Mouse (Mus musculus) embryonic facial prominence, embryonic 13.5 days (tissue): ENCODE measurements at regions not wholly inside any gene's neighbourhood (a gene's known extent, or its start where the extent isn't known, plus 50 kb on each side); places are given as distances from the start of the nearest gene placed in this dataset.

ENCODE experiments used
- ATAC-seq: fragments of 200-750 bp; cut with Nextera tagmentation; 2 replicates; pipeline ENCODE4 v1.8.0; 2017; ENCODE audit warnings: low read depth; ENCODE audit not compliant: insufficient number of reproducible peaks, insufficient read depth, low FRiP score, low TSS enrichment
- H3K27ac ChIP-seq: fragments of 300-500 bp; sonication (generic); 2 replicates; pipeline ENCODE4 v1.5.1; 2015; ENCODE audit warnings: moderate library complexity, mild to moderate bottlenecking, inconsistent platforms
- H3K27me3 ChIP-seq: fragments of 300-500 bp; sonication (generic); 2 replicates; pipeline ENCODE4 v1.6.1; 2015; ENCODE audit warnings: mild to moderate bottlenecking, inconsistent platforms
- H3K36me3 ChIP-seq: fragments of 300-500 bp; sonication (generic); 2 replicates; pipeline ENCODE4 v1.6.1; 2015; ENCODE audit warnings: mild to moderate bottlenecking, inconsistent platforms
- H3K4me1 ChIP-seq: fragments of 300-500 bp; sonication (generic); 2 replicates; pipeline ENCODE4 v1.6.1; 2015; ENCODE audit warnings: inconsistent platforms
- H3K4me2 ChIP-seq: fragments of 300-500 bp; sonication (generic); 2 replicates; pipeline ENCODE4 v1.6.1; 2015; ENCODE audit warnings: moderate library complexity, mild to moderate bottlenecking, inconsistent platforms
- H3K4me3 ChIP-seq: fragments of 300-500 bp; sonication (generic); 2 replicates; pipeline ENCODE4 v1.5.1; 2015; ENCODE audit warnings: mild to moderate bottlenecking, inconsistent platforms
- H3K9ac ChIP-seq: fragments of 300-500 bp; sonication (generic); 2 replicates; pipeline ENCODE4 v1.6.1; 2015; ENCODE audit warnings: mild to moderate bottlenecking, inconsistent platforms
- H3K9me3 ChIP-seq: fragments of 300-500 bp; sonication (generic); 2 replicates; pipeline ENCODE4 v1.6.1; 2016; ENCODE audit warnings: inconsistent platforms
- WGBS: fragments of 180-500 bp; shearing (Covaris S2); methylation state at CpG from one replicate; pipeline ENCODE4 v1.1.7; 2015; ENCODE audit warnings: mixed read lengths; 5-methylcytosine and 5-hydroxymethylcytosine counted together

GRCm38 (mm10) chr11:111683909-111684308, 617.9 kb downstream of the Kcnj2 start:
- H3K36me3 ChIP-seq = no peaks in the 10 kb centered on the region
- peaks cover 5% of the 10 kb centered on the region; the same call in 1 of the 2 replicates for H3K4me1 ChIP-seq
- no peak overlapping the region for H3K27ac ChIP-seq
- no peak overlapping the region for H3K4me2 ChIP-seq
- H3K27me3 ChIP-seq = no peaks in the 10 kb centered on the region
- H3K9ac ChIP-seq = no peak overlapping the region
- H3K4me3 ChIP-seq = no peak overlapping the region
- no peaks in the 10 kb centered on the region for H3K9me3 ChIP-seq
- ATAC-seq = no peak
- 86% methylated on average over 4 of the region's 4 CpGs for WGBS

GRCm38 (mm10) chr11:111687769-111688168, 621.8 kb downstream of the Kcnj2 start:
- ATAC-seq = no peak
- peaks cover 5% of the 10 kb centered on the region; the same call in 1 of the 2 replicates for H3K4me1 ChIP-seq
- no peak overlapping the region for H3K4me2 ChIP-seq
- H3K27ac ChIP-seq = no peak overlapping the region
- 55% methylated on average over 3 of the region's 3 CpGs for WGBS
- H3K9ac ChIP-seq = no peak overlapping the region
- no peaks in the 10 kb centered on the region for H3K36me3 ChIP-seq
- no peak overlapping the region for H3K4me3 ChIP-seq
- H3K9me3 ChIP-seq = no peaks in the 10 kb centered on the region
- no peaks in the 10 kb centered on the region for H3K27me3 ChIP-seq

- no peak overlapping the region for H3K27ac ChIP-seq
- no peaks in the 10 kb centered on the region for H3K36me3 ChIP-seq
- H3K27me3 ChIP-seq = no peaks in the 10 kb centered on the region
- no peak overlapping the region for H3K4me3 ChIP-seq
- WGBS = 61% methylated on average over 6 of the region's 6 CpGs
- ATAC-seq = no peak
- no peak overlapping the region for H3K4me2 ChIP-seq
- H3K9me3 ChIP-seq = no peaks in the 10 kb centered on the region
- no peak overlapping the region for H3K9ac ChIP-seq
- H3K4me1 ChIP-seq = peaks cover 5% of the 10 kb centered on the region; the same call in 1 of the 2 replicates
Observed at GRCm38 (mm10) chr11:111688186-111688860, 622.4 kb downstream of the Kcnj2 start.

- no peaks in the 10 kb centered on the region for H3K27me3 ChIP-seq
- no peak overlapping the region for H3K4me2 ChIP-seq
- no peak overlapping the region for H3K4me3 ChIP-seq
- H3K9me3 ChIP-seq = no peaks in the 10 kb centered on the region
- ATAC-seq = no peak
- H3K4me1 ChIP-seq = peaks cover 5% of the 10 kb centered on the region; the same call in 1 of the 2 replicates
- no peak overlapping the region for H3K27ac ChIP-seq
- H3K9ac ChIP-seq = no peak overlapping the region
- WGBS = 79% methylated on average over 2 of the region's 2 CpGs
- no peaks in the 10 kb centered on the region for H3K36me3 ChIP-seq
Observed at GRCm38 (mm10) chr11:111689899-111690298, 623.9 kb downstream of the Kcnj2 start.

GRCm38 (mm10) chr11:111691512-111691911, 625.5 kb downstream of the Kcnj2 start:
- Histone ChIP-seq H3K27me3 (no peaks in the 10 kb centered on the region), H3K9me3 (no peaks in the 10 kb centered on the region), H3K4me2 (no peak overlapping the region), H3K36me3 (no peaks in the 10 kb centered on the region), H3K27ac (no peak overlapping the region), H3K4me3 (no peak overlapping the region), H3K9ac (no peak overlapping the region), H3K4me1 (peaks cover 5% of the 10 kb centered on the region; the same call in 1 of the 2 replicates)
- 95% methylated on average over 2 of the region's 2 CpGs for WGBS
- no peak for ATAC-seq

GRCm38 (mm10) chr11:111696668-111697067, 630.7 kb downstream of the Kcnj2 start:
- 70% methylated on average over 2 of the region's 2 CpGs for WGBS
- Histone ChIP-seq H3K9ac (no peak overlapping the region), H3K9me3 (no peaks in the 10 kb centered on the region), H3K36me3 (no peaks in the 10 kb centered on the region), H3K27ac (no peak overlapping the region), H3K4me1 (no peaks in the 10 kb centered on the region), H3K4me2 (no peak overlapping the region), H3K4me3 (no peak overlapping the region), H3K27me3 (no peaks in the 10 kb centered on the region)
- no peak for ATAC-seq

- ATAC-seq = no peak
- H3K4me1 ChIP-seq = no peaks in the 10 kb centered on the region
- H3K9ac ChIP-seq = no peak overlapping the region
- H3K4me2 ChIP-seq = no peak overlapping the region
- 87% methylated on average over 3 of the region's 3 CpGs for WGBS
- H3K9me3 ChIP-seq = no peaks in the 10 kb centered on the region
- H3K4me3 ChIP-seq = no peak overlapping the region
- H3K36me3 ChIP-seq = no peaks in the 10 kb centered on the region
- no peaks in the 10 kb centered on the region for H3K27me3 ChIP-seq
- H3K27ac ChIP-seq = no peak overlapping the region
Observed at GRCm38 (mm10) chr11:111699862-111700261, 633.9 kb downstream of the Kcnj2 start.

- 68% methylated on average over 4 of the region's 4 CpGs for WGBS
Observed at GRCm38 (mm10) chr11:111706882-111707281, 640.9 kb downstream of the Kcnj2 start.

GRCm38 (mm10) chr11:111715401-111715800, 649.4 kb downstream of the Kcnj2 start:
- no peak overlapping the region for H3K4me3 ChIP-seq
- WGBS = 92% methylated on average over 5 of the region's 5 CpGs
- H3K36me3 ChIP-seq = no peaks in the 10 kb centered on the region
- H3K4me1 ChIP-seq = no peaks in the 10 kb centered on the region
- ATAC-seq = no peak
- no peaks in the 10 kb centered on the region for H3K9me3 ChIP-seq
- no peak overlapping the region for H3K27ac ChIP-seq
- H3K4me2 ChIP-seq = no peak overlapping the region
- H3K27me3 ChIP-seq = no peaks in the 10 kb centered on the region
- no peak overlapping the region for H3K9ac ChIP-seq

More at GRCm38 (mm10) chr11:111706882-111707281, 640.9 kb downstream of the Kcnj2 start:
- ATAC-seq = no peak
- Histone ChIP-seq H3K9me3 (no peaks in the 10 kb centered on the region), H3K36me3 (no peaks in the 10 kb centered on the region), H3K27me3 (no peaks in the 10 kb centered on the region), H3K4me3 (no peak overlapping the region), H3K4me1 (no peaks in the 10 kb centered on the region), H3K27ac (no peak overlapping the region), H3K9ac (no peak overlapping the region), H3K4me2 (no peak overlapping the region)

- Histone ChIP-seq H3K4me2 (no peak overlapping the region), H3K9ac (no peak overlapping the region), H3K27ac (no peak overlapping the region), H3K9me3 (no peaks in the 10 kb centered on the region), H3K4me1 (no peaks in the 10 kb centered on the region), H3K4me3 (no peak overlapping the region), H3K27me3 (0 out of 2 replicates have a peak, but pooled peaks cover 2% of the 10 kb centered on the region), H3K36me3 (no peaks in the 10 kb centered on the region)
- no peak for ATAC-seq
- 68% methylated on average over 4 of the region's 4 CpGs for WGBS
Observed at GRCm38 (mm10) chr11:111722276-111722675, 656.3 kb downstream of the Kcnj2 start.

- Histone ChIP-seq H3K4me3 (no peak overlapping the region), H3K9ac (no peak overlapping the region), H3K27me3 (no peaks in the 10 kb centered on the region), H3K9me3 (no peaks in the 10 kb centered on the region), H3K4me2 (no peak overlapping the region), H3K4me1 (no peaks in the 10 kb centered on the region), H3K27ac (no peak overlapping the region), H3K36me3 (no peaks in the 10 kb centered on the region)
- no peak for ATAC-seq
- WGBS = 44% methylated on average over 4 of the region's 4 CpGs
Observed at GRCm38 (mm10) chr11:111728148-111728547, 662.2 kb downstream of the Kcnj2 start.

- WGBS = 63% methylated on average over 8 of the region's 8 CpGs
- no peak overlapping the region for H3K4me3 ChIP-seq
- no peaks in the 10 kb centered on the region for H3K27me3 ChIP-seq
- no peaks in the 10 kb centered on the region for H3K9me3 ChIP-seq
- no peaks in the 10 kb centered on the region for H3K4me1 ChIP-seq
- no peaks in the 10 kb centered on the region for H3K36me3 ChIP-seq
- no peak overlapping the region for H3K27ac ChIP-seq
- H3K9ac ChIP-seq = no peak overlapping the region
- no peak for ATAC-seq
- H3K4me2 ChIP-seq = no peak overlapping the region
Observed at GRCm38 (mm10) chr11:111732096-111732495, 666.1 kb downstream of the Kcnj2 start.
